Mouse (Mus musculus): Measurements from ENCODE around the gene Ppfia3.

DNA sequence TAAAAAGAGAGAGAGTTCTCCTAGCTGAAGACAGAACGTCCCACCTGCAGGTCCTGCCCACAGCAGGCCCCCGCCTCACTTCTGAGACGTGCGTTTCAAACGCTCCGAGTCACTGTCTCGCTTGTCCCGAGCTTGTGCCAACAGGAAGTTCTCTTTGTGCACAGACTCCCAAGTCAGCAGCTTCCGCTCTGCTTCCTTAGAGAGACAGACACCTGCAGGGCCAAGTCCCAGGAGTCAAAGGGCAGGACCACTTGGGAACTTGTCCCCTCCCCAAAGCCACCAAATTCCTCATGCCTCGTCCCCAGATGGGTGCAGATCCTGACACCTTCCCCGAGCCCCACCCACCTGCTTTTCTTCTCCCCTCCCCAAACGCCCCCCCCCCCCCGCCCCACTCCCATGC is 62.0 kb downstream of the Ppfia3 start:
- no peak for TF ChIP-seq ZNF384 (IDR thresholded peaks at IDR 0.05; ENCODE audit: low read depth, low read length)
- TF ChIP-seq HCFC1 (IDR thresholded peaks at IDR 0.05; ENCODE audit: borderline replicate concordance, insufficient read depth, low read length), result no peak
